Mouse (Mus musculus) cerebellum, adult 2 months (tissue): ENCODE measurements around the gene Gpld1.

ENCODE experiments used
- CTCF ChIP-seq: fragments of 200-500 bp; IDR thresholded peaks from 2 replicates; pipeline ENCODE4 v1.5.1; 2011; ENCODE audit warnings: low read depth, mild to moderate bottlenecking, control low read depth, low read length, moderate library complexity, borderline replicate concordance; ENCODE audit not compliant: insufficient read depth
- POLR2A ChIP-seq: fragments of 200-500 bp; IDR thresholded peaks from 2 replicates; pipeline ENCODE4 v1.6.1; 2011; ENCODE audit warnings: low read length, control low read depth, borderline replicate concordance; ENCODE audit not compliant: insufficient read depth

GRCm38 (mm10) chr13:24960084-24960483 is 17.1 kb downstream of the Gpld1 start:
- TF ChIP-seq CTCF = no peak
- no peak for TF ChIP-seq POLR2A
